Mouse (Mus musculus) thymus, adult 2 months (tissue): Measurements from ENCODE around the gene Map7d3.

Experiments
- CTCF ChIP-seq: fragments of 200-500 bp; IDR thresholded peaks from 2 replicates; pipeline ENCODE4 v1.5.1; 2012; ENCODE audit warnings: mild to moderate bottlenecking, control low read depth, low read length, moderate library complexity, borderline replicate concordance; ENCODE audit not compliant: control insufficient read depth, poor library complexity, insufficient read depth; ENCODE audit errors: extremely low read depth
- POLR2A ChIP-seq: fragments of 200-500 bp; IDR thresholded peaks from 2 replicates; pipeline ENCODE4 v1.6.1; 2012; ENCODE audit warnings: mild to moderate bottlenecking, low read length, control low read depth, moderate library complexity; ENCODE audit not compliant: control insufficient read depth, poor library complexity, insufficient read depth; ENCODE audit errors: extremely low read depth

DNA sequence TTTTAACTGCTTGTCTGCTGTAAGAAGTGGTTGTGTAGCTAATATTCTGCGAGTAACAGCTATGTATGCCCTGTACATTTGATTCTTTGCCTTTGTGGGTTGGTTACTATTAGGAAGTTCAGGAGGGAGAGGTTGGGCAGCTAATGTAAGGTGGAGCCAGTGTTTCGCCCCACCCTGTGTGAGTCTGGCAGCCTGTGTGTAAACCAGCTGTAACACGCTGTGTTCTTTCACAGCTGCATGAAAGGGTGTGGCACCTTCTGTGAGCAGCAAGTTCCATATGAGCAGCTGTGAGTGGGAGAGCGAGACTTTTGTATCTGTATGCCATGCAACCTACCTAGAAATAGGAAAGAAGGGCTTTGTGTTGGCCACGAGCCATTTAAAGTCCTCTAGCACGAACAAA, 70.0 kb downstream of the Map7d3 start:
- TF ChIP-seq POLR2A (no peak), CTCF (no peak)
